ENCODE assay signal across 8 mouse cellular contexts in the genomic region with DNA sequence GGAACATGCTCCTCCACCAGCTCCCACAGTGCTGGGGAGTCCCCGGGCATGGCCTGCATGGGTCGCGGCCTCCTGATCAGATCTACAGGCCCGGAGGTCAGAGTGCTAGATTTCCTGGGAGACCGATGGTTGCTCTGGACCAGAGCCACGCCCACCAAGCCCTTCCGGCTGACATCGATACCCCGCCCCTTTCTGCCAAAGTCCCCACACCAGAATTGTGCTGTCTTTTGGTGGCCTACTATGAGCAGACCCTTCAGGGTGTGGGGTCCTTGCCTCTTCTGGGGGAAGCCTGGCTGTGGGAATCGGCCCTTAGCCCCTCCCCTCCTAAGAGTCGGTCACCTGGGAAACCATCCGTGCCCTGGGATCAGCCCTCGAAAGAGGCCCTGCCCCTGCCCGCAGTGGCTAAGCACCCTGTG. TPM values are rescaled to one million over a fixed set of nuclear protein-coding genes. Genes with fewer than 3 reads are reported as not detected.
DNase-seq lines count a peak whose midpoint lies in the region; ATAC-seq and TF ChIP-seq lines count a peak whose summit lies in the region.

A gene (minus strand): TSS at position 87 of the 416 bp plus-strand sequence.

- peak within 1 kb of the TSS; percentile 19; the same call in 1 of the 2 replicates for H3K4me2 ChIP-seq in forebrain, postnatal 0 days (ENCODE audit: low read depth)
- H3K4me2 ChIP-seq in limb, embryonic 12.5 days: peak within 1 kb of the TSS; percentile 49

- no peaks in the 10 kb centered on the region for H3K9me3 ChIP-seq in erythroblast, embryonic 14.5 days (ENCODE audit: control insufficient read depth, low read length)
- no peaks in the 10 kb centered on the region for H3K9me3 ChIP-seq in forebrain, postnatal 0 days (ENCODE audit: low read length)
- H3K9me3 ChIP-seq in limb, embryonic 12.5 days: no peaks in the 10 kb centered on the region

- H3K4me3 ChIP-seq in erythroblast, embryonic 14.5 days (replicated peaks): peak within 1 kb of the TSS; percentile 58
- H3K4me3 ChIP-seq in forebrain, postnatal 0 days (ENCODE audit: low read depth, low read length): no peak within 1 kb of the TSS
- H3K4me3 ChIP-seq in limb, embryonic 12.5 days (replicated peaks): peak within 1 kb of the TSS; percentile 21

- no peak within 1 kb of the TSS for H3K27ac ChIP-seq in forebrain, postnatal 0 days (ENCODE audit: low read depth, low read length)
- H3K27ac ChIP-seq in limb, embryonic 12.5 days: no peak within 1 kb of the TSS

- no peak for ATAC-seq in erythroblast, adult 5-6 weeks (replicated peaks; ENCODE audit: low FRiP score, poor library complexity, severe bottlenecking)
- ATAC-seq in forebrain, postnatal 0 days: no peak; the same call in 1 of the 2 replicates
- peak; percentile 22; the same call in 1 of the 2 replicates for ATAC-seq in limb, embryonic 12.5 days (ENCODE audit: insufficient number of reproducible peaks, insufficient read depth, low FRiP score, low TSS enrichment, low read depth)

- H3K4me1 ChIP-seq in erythroblast, embryonic 14.5 days (ENCODE audit: control insufficient read depth): peaks cover 66% of the 10 kb centered on the region
- H3K4me1 ChIP-seq in forebrain, postnatal 0 days (ENCODE audit: insufficient read depth): no peaks in the 10 kb centered on the region
- peaks cover 24% of the 10 kb centered on the region for H3K4me1 ChIP-seq in limb, embryonic 12.5 days (replicated peaks)

- TF ChIP-seq CTCF in forebrain, postnatal 0 days (IDR thresholded peaks at IDR 0.05; ENCODE audit: low read depth): no peak

- no peak within 1 kb of the TSS for H3K9ac ChIP-seq in forebrain, postnatal 0 days
- H3K9ac ChIP-seq in limb, embryonic 12.5 days (replicated peaks): no peak within 1 kb of the TSS; the same call in 1 of the 2 replicates

- no peak for DNase-seq in forebrain, postnatal 0 days
- peak; percentile 40 for DNase-seq in neural tube, embryonic 10.5 days (ENCODE audit: extremely low spot score, low spot score)
- no peak for DNase-seq in spleen, postnatal 14 days (ENCODE audit: low spot score in 2 of 2)
- DNase-seq in cerebellum, adult 9-10 months: no peak
- no peak for DNase-seq in left cerebral cortex, postnatal 10 days (ENCODE audit: extremely low spot score in 1 of 2, low spot score in 2 of 2)

- no peaks in the 10 kb centered on the region; the same call in 1 of the 2 replicates for H3K27me3 ChIP-seq in erythroblast, embryonic 14.5 days (ENCODE audit: control insufficient read depth)
- no peaks in the 10 kb centered on the region for H3K27me3 ChIP-seq in forebrain, postnatal 0 days (ENCODE audit: insufficient read depth, low read length)
- H3K27me3 ChIP-seq in limb, embryonic 12.5 days: no peaks in the 10 kb centered on the region

- peaks cover 46% of the 10 kb centered on the region for H3K36me3 ChIP-seq in erythroblast, embryonic 14.5 days (ENCODE audit: control insufficient read depth)
- peaks cover 45% of the 10 kb centered on the region for H3K36me3 ChIP-seq in forebrain, postnatal 0 days (ENCODE audit: insufficient read depth)
- peaks cover 49% of the 10 kb centered on the region for H3K36me3 ChIP-seq in limb, embryonic 12.5 days

- WGBS in forebrain, postnatal 0 days: 11% methylated on average over 14 of the region's 14 CpGs
- 5% methylated on average over 14 of the region's 14 CpGs for WGBS in limb, embryonic 12.5 days

- intact Hi-C loops in left cerebral cortex, postnatal 10 days (cut with DNase I): no loop called here

RNA-seq across cellular contexts. Expression of the gene that starts here (rescaled TPM):
- polyA plus RNA-seq in erythroblast, embryonic 14.5 days (2012): 0.06 and 0.07 TPM in 2 replicates
- not detected in 2 replicates for total RNA-seq in erythroblast, adult 5-6 weeks (2015; ENCODE audit: low replicate concordance)
- total RNA-seq in erythroblast, adult 5-6 weeks (2017; ENCODE audit: low replicate concordance): 0.43 and 5.3 TPM in 2 replicates
- total RNA-seq in forebrain, postnatal 0 days (2014; rRNA removed): 3.4 and 7.7 TPM in 2 replicates
- polyA plus RNA-seq in forebrain, postnatal 0 days (2015; fragmentation: Nextera tagmentation; extraction: Ambion mirVana): 0.94 and 1.5 TPM in 2 replicates
- polyA plus RNA-seq in limb, embryonic 12.5 days (2016; fragmentation: Nextera tagmentation; extraction: Ambion mirVana): 2.2 and 2.7 TPM in 2 replicates
- 1 to 10 TPM; 3.1 to 3.3 TPM for total RNA-seq in left cerebral cortex, postnatal 10 days (2021)
